Mouse (Mus musculus): ENCODE measurements around the gene Arvcf. TPM values are rescaled to one million over a fixed set of nuclear protein-coding genes. Genes with fewer than 3 reads are reported as not detected.

Arvcf gene
- polyA plus RNA-seq, 1 experiment: 55.9 TPM

DNA sequence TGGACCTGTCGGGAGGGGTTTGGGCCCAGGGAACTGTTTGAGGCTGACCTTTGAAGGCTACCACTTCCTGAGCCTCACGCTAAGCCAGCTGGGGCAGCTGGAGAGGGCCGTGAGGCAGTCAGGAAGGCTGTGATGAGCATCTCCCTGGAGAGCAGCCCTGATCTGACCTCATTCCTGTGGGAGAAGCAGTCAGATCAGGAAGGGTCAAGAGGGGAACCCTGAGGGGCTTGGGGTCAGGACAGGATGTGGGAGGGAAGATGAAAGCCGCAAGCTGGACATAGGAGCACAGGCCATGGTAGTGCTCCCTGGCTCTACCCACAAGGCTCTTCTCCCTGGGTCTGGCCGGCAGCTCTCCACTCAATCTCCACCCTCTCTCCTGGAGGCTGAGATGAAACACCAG lies 105.9 kb downstream of the Arvcf start:
- Histone ChIP-seq H3K4me1 (ENCODE audit: control insufficient read depth, insufficient read depth, insufficient read length) (no peaks in the 10 kb centered on the region; the same call in 1 of the 2 replicates), H3K36me3 (ENCODE audit: control insufficient read depth, insufficient read depth, low read length) (peaks cover 13% of the 10 kb centered on the region), H3K27me3 (ENCODE audit: control insufficient read depth, insufficient read depth, low read length) (no peaks in the 10 kb centered on the region), H3K27ac (ENCODE audit: insufficient read depth, low read length) (no peak overlapping the region), H3K4me3 (ENCODE audit: extremely low read depth, insufficient read depth, insufficient read length) (no peak overlapping the region)
- DNase-seq (ENCODE audit: low read depth in 1 of 2, low spot score in 2 of 2): no peak
- TF ChIP-seq CTCF (IDR thresholded peaks at IDR 0.05; ENCODE audit: extremely low read depth, insufficient read depth, insufficient read length, insufficient replicate concordance): no peak
- TF ChIP-seq POLR2A (IDR thresholded peaks at IDR 0.05; ENCODE audit: low read depth, low read length): no peak
- 73% methylated on average over 5 of the region's 5 CpGs for WGBS

DNA sequence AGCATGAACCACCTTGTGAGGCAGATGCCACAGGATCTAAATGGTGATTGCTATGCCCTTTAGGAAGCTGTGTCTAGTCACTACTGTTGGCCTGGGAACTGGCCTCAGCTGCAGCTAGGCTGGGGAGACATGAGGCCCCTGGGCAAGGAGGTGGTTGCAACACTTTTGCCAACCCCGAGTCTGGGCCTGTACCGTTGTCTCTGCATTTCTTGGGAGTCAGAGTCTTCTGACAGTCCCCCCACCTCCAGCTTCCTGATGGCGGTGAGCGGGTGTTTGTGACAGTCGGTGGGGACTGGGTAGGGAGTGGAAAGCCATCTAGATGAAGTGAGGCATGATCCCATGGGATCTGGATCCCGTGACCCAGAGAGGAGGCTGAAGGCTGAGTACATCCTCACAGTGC lies 107.4 kb downstream of the Arvcf start:
- H3K4me3 ChIP-seq (ENCODE audit: extremely low read depth, insufficient read depth, insufficient read length): no peak overlapping the region
- peaks cover 11% of the 10 kb centered on the region; the same call in 1 of the 2 replicates for H3K4me1 ChIP-seq (ENCODE audit: control insufficient read depth, insufficient read depth, insufficient read length)
- WGBS: 87% methylated on average over 6 of the region's 6 CpGs
- H3K27me3 ChIP-seq (ENCODE audit: control insufficient read depth, insufficient read depth, low read length): no peaks in the 10 kb centered on the region
- H3K27ac ChIP-seq (ENCODE audit: insufficient read depth, low read length): no peak overlapping the region
- DNase-seq (ENCODE audit: low read depth in 1 of 2, low spot score in 2 of 2): no peak
- H3K36me3 ChIP-seq (ENCODE audit: control insufficient read depth, insufficient read depth, low read length): peaks cover 10% of the 10 kb centered on the region
- TF ChIP-seq CTCF (IDR thresholded peaks at IDR 0.05; ENCODE audit: extremely low read depth, insufficient read depth, insufficient read length, insufficient replicate concordance) (no peak), POLR2A (IDR thresholded peaks at IDR 0.05; ENCODE audit: low read depth, low read length) (no peak)

Other genes with a start within 250 kb of the Arvcf start
- gene Rtn4r, start 220.5 kb upstream of the Arvcf start, polyA plus RNA-seq (2012; rRNA removed): 10.2 and 10.9 TPM in 2 replicates
- not detected in 2 replicates for gene Ccdc188, start 130.3 kb upstream of the Arvcf start, polyA plus RNA-seq (2012; rRNA removed)
- gene Zdhhc8, start 113.0 kb upstream of the Arvcf start, polyA plus RNA-seq (2012; rRNA removed): 52.3 and 72.4 TPM in 2 replicates
- gene Trmt2a, start 99.5 kb upstream of the Arvcf start, polyA plus RNA-seq (2012; rRNA removed): 56.2 and 65.4 TPM in 2 replicates
- gene Ranbp1, start 99.5 kb upstream of the Arvcf start, polyA plus RNA-seq (2012; rRNA removed): 51.8 and 53.6 TPM in 2 replicates
- gene Gm49776, start 89.9 kb upstream of the Arvcf start, polyA plus RNA-seq (2012; rRNA removed): not detected in 2 replicates
- gene Dgcr8, start 58.9 kb upstream of the Arvcf start, polyA plus RNA-seq (2012; rRNA removed): 20.4 and 21.9 TPM in 2 replicates
- 29.4 and 31.1 TPM in 2 replicates for gene Tango2, start 79 bp upstream of the Arvcf start, polyA plus RNA-seq (2012; rRNA removed)
- 22.3 and 29.0 TPM in 2 replicates for gene Txnrd2, start 78.2 kb downstream of the Arvcf start, polyA plus RNA-seq (2012; rRNA removed)
- gene Comt, start 78.7 kb downstream of the Arvcf start, polyA plus RNA-seq (2012; rRNA removed): 64.7 and 87.1 TPM in 2 replicates
- gene Gnb1l, start 150.5 kb downstream of the Arvcf start, polyA plus RNA-seq (2012; rRNA removed): 11.3 and 15.4 TPM in 2 replicates
- 6.2 and 8.0 TPM in 2 replicates for gene Rtl10, start 150.7 kb downstream of the Arvcf start, polyA plus RNA-seq (2012; rRNA removed)
- gene Tbx1, start 242.5 kb downstream of the Arvcf start, polyA plus RNA-seq (2012; rRNA removed): 0.06 and 0.42 TPM in 2 replicates